Mouse (Mus musculus): ENCODE results near the gene Vmn2r82. TPM values are rescaled to one million over a fixed set of nuclear protein-coding genes. Genes with fewer than 3 reads are reported as not detected.
"Not testable (repeated sequence)": the region's sequence is repeated elsewhere in the genome, so short reads cannot be mapped to it uniquely, and the experiment has no call there.

Vmn2r82 gene
- not detected for total RNA-seq (2022)

- not testable (repeated sequence) for DNase-seq (ENCODE audit: low spot score in 2 of 2)
Measured at GRCm38 (mm10) chr10:79356220-79356619, at the start of gene Vmn2r82. TSS of gene Vmn2r82 (plus strand) at chr10:79356520.

DNA sequence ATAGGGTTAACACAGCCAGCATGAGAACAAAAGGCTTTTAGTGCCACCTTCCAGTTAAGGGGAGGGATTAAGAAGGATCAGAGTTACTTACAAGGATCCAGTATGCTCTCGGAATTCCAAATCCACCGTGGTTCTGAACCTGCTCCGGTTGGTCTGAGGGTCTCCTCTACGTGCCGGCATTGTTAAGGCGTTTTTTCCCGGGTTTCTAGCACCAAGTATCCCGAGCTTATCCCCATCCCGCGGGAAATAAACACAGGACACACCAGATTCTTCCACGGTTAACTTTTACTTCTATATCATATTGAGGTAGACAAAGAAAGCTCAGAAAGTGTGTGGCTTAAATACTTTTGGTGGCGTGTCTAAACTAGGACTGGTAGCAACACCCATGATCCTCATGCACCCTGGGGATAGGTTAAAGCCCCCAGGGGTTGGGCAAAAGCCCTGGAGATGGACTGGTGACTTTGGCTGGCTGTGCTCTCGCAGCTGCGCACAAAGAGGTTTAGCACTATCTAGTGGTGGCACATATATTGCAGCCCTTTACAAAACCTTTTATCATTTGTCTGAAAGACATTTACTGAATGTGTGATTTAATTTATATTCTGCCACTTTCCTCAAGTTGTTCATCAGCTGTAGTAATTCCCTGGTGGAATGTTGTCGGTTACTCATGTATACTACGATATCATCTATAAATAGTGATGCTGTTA lies 34.1 kb upstream of the Vmn2r82 start:
- DNase-seq (ENCODE audit: low spot score in 2 of 2) = not testable (repeated sequence)

- DNase-seq (ENCODE audit: low spot score in 2 of 2) = no peak
Measured at GRCm38 (mm10) chr10:79322737-79323086, 33.6 kb upstream of the Vmn2r82 start.

DNA sequence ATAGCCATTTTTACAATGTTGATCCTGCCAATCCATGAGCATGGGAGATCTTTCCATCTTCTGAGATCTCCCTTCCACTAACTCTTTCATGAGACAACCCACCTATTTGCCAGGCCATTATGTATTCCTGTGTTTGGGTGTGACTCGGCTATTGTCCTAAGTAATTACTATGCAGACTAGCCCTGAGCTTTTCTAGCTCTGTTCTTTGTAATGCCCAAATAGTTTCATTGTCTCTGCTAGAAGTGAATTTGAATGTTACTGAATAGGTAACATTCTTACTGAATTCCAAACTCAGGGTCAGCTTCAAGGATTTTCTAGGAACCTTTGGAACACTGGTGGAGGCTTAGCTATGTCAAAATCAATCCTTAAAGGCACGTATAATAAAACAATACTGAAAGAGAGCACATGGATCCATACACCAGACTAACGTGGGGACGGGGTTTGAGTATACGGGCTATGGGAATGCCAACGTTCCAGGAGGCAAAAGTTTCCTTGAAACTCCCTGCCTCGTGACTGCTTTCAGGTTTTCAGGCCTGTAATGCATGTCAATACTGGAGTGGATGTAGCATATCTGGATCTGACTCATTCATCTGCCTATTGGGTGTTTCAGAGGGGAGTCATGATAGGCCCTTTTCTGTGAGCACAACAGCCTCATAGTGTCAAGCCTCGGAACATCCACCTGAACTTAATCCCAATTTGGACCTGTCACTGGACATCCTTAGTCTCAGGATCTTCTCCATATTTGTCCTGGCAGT lies 43.8 kb downstream of the Vmn2r82 start:
- not testable (repeated sequence) for DNase-seq (ENCODE audit: low spot score in 2 of 2)

GRCm38 (mm10) chr10:79417142-79417771 lies 60.9 kb downstream of the Vmn2r82 start:
- no peak for DNase-seq (ENCODE audit: low spot score in 2 of 2)

- not testable (repeated sequence) for DNase-seq (ENCODE audit: low spot score in 2 of 2)
Measured at GRCm38 (mm10) chr10:79417772-79418170, 61.5 kb downstream of the Vmn2r82 start.

DNA sequence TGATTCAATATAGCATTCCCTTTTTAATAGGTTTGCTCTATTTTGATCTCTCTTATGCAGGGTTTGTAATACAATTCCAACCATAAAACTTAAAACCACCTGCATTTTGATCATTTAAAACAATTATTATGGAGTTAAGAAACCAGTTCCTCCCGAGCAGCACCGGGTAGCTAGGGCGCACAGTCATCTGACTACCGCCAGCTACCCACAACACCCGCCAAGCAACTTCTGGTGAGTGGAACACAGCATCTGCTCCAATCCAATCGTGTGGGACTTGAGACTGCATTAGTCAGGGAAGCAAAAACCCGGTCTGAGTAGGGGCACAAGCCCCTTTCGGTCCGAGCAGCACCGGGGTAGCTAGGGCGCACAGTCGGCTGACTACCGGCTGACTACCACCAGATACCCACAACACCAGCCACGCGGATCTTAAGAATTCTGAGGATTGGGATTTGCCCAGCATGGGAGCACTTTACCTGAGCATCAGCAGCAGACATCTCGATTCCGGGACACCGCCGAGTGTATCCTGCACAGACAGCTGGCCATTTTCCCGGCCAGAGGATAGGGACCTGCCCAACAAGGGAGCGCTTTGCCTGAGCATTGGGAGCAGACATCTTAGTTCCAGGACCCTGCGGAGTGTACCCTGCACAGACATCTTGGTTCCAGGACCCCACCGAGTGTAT lies 79.0 kb downstream of the Vmn2r82 start:
- not testable (repeated sequence) for DNase-seq (ENCODE audit: low spot score in 2 of 2)

Other genes starting within 250 kb of the Vmn2r82 start
- not detected for gene Vmn2r80, start 207.8 kb upstream of the Vmn2r82 start, total RNA-seq (2022)
- not detected for gene Vmn2r81, start 108.8 kb upstream of the Vmn2r82 start, total RNA-seq (2022)
- gene Vmn2r83, start 112.2 kb downstream of the Vmn2r82 start, total RNA-seq (2022) = not detected
- gene Plpp2, start 177.3 kb downstream of the Vmn2r82 start, total RNA-seq (2022) = 1 to 10 TPM in 1 of 4 experiments, under 1 TPM in 3; 0.29 to 1.3 (median 0.50) TPM
- gene Mier2, start 198.7 kb downstream of the Vmn2r82 start, total RNA-seq (2022) = 10 to 100 TPM; 20.1 to 23.4 (median 21.2) TPM
- not detected for gene Theg, start 230.8 kb downstream of the Vmn2r82 start, total RNA-seq (2022)